Mouse (Mus musculus): Measurements from ENCODE around the gene Nhp2.

Nhp2 gene

DNA sequence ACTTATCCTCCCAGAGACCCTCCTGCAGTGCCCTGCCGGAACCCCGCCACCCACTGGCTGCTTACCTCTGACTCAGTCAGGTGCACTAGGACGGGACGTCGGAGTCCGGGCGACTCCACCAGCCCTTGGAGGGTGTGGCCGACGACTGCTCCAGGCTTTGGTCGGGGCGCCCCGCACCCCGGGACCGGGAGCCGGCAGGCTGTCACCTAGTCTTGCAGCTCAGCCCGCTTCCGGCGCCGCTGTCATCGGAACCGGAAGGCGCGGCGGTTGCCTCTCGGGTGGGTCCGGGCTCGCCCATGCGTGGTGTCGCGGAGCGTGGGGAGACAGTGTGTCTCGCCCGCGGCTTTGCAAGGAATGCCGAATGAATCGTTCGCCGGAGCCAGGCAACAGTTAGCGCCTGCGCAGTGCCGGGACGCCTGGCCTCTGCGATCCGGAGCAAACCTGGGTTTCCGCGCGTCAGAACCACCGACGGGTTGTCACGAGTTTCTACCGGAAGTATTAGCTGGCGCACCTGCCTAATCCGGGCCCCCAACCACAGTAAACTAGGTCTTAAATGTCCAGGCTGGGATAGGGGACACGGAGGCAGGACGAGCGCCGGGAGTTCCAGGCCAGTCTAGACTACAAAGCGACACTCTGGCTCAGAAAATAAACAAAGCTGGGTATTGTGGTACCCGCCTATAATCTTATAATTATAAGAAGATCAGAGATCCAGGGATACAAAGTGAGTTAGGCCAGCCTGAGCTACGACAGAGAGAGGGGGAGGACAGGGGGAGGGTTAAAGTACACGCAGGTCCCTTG, 16.2 kb downstream of the Nhp2 start, which contains the start of gene Rmnd5b:
Rmnd5b (minus strand) TSS at position 372 of the 798 bp plus-strand sequence.
- in situ Hi-C loops (cut with MboI) = no loop called here

DNA sequence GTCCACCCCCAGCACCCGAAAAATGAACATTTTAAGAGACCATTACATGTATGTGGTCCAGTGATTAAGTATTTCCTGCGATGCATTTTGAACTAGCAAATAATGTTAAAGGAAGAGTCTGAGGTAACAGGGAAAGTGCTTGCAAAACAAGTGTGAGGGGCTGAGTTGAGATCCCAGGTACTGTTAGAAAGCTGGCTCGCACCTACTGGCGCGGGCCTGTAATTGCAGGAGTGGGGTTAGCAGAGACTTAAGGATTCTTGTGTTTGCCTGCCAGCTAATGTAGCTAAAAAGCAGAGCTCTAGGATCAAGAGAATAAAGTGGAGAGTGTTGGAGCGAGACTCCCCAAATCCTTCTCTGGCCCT, 16.8 kb downstream of the Nhp2 start:
- in situ Hi-C loops (cut with MboI) = no loop called here

DNA sequence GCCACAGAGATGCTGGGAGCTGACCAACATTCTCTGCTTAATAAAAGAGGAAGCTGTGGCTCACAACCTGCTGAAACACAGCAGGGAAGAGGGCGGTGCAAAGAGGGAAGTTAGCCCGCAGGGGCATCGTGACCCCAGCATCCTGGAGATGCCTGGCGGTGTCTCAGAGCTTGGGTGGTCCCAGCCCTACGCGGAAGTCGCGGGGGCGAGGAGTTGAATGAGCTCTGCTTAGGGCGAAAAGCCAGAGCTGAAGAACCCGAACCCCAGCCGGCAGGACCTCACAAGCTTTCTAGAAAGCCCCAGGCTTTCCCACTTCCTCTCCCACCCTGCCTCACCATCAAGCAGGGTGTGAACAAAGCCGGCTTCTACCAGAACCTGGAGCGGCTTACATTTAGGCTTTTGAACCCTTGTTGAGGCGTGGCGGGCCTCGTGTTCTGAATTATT, 18.5 kb downstream of the Nhp2 start:
- in situ Hi-C loops (cut with MboI) = no loop called here

DNA sequence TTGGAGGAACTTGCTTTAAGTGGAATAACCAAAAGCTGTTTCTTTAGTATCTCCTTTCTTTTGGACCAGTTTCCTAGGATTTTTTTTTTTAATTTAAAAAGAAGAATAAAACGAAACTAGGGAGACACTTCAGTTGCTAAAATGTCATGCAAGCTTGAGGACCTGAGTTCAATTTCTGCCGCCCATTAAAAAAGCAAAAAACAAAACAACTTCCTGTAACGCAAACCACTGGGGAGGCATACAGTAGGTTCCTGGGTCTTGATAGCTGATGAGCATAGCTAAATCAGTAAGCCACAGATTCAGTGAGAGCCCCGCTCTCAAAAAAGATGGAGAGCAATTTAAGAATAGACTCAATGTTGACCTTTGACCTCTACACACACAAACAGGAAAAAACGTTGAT, 19.0 kb downstream of the Nhp2 start:
- in situ Hi-C loops (cut with MboI) = no loop called here

DNA sequence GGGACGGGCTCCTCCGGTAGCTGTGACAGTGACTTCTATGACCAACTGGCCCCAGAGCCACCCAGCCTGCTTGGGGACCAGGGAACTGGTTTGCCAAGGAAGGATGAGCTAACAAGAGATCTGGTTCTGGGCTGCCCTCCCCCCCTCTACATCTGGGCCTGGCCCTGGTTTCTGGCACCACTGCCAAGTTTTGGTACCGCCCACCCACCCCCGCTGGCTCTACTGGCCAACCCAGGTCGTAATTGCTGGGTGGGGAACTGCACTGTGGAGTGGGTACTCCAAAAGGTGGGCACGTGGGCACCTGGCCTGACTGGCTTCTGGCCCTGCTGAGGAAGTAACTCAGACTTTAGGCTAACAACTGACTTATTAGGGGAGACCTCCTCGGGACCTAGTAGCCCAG, 21.2 kb downstream of the Nhp2 start:
- in situ Hi-C loops (cut with MboI) = no loop called here

DNA sequence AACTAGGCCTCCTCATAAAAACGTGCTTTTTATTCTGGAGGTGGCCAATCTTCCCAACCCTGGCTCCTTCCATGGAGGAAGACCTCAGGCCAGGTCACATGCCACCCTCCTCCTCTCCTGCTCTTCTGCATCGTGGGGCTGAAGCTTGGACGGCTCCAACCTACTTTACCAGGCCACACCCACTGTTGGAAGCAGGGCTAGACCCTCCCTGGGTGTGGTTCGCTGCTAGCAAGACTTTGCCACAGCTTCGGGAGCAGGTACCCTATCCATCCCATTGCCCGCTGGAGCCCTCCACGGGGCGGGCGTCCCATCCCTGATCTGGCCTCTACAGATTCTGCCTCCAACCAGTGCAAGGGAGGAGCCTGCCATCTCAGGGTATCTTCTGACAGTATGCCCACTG, 23.7 kb downstream of the Nhp2 start:
- in situ Hi-C loops (cut with MboI) = no loop called here

DNA sequence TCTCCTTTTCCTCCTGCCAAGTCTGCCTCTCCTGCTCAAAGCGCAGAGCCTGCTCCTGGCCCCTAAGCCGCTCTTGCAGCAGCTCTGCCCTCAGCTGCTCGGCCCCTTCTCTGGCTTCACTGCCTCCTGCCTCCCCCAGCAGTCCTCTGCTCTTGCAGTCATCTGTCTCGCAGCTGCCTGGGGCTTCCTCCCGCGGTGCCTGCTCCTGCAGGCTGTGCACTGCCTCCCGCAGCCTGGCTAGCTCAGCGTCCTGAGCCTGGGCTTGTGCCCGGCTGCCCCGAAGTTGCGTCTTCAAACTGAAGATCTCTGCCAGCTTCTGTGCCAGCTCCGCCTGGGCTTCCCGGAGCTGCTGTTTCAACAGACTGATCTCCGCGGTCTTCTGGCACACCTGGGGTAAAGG, 24.2 kb downstream of the Nhp2 start:
- in situ Hi-C loops (cut with MboI) = no loop called here

DNA sequence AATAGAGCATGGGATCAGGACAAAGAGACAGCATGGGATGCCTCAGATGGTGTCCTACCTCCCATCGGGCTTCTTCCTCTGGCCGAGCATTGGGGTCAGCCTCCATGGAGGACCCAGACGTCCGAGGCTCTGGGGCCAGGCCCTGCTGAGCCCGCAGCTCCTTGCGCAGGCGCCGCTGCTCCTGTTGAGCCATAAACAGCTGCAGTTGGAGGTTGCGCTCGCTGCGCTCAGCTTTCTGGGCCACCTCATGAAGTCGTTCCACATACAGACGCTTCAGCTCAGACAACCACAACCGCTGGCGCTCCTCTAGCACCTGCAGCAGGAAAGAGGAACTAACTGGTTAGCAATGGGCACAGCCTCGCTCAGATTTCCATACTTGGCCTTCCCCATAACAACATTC, 24.7 kb downstream of the Nhp2 start:
- in situ Hi-C loops (cut with MboI) = no loop called here

DNA sequence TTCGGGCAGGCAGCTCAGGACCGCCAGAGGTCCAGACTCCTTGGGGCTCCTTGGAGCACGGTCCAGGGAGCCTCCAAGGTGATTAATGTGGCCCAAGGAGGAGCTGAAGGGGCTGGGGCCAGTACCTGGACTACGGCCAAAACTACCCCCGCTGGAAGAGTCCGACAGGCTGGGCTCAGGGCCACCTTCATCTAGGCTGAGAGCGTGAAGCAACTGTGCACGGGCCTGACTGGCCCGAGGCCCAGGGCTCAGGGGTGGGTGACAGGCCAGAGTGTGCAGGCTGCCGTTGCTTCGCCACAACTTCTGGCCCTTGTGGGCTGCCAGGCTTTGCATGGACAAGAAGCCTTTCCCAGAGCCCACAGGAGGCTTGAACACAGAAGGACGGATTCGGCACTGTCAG, 25.8 kb downstream of the Nhp2 start:
- in situ Hi-C loops (cut with MboI) = no loop called here

DNA sequence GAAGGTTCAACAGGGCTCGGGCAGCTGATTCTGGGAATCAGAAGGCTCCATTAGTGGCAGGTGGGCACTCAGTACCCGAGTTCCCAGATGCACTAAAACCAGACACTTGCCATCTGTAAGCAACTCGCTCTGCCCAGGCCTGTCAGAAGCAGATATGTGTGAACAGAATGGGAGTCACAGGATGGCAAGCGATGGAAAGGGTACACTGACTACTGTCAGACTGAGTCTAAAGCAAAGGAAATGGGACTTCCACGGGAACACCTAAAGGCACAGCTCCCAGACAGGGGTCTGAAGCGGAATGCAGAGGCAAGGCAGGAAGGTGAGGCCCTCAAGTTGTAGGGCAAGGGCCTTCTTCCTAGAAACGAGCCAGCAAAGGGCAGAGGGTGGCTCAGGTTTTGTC, 26.7 kb downstream of the Nhp2 start:
- in situ Hi-C loops (cut with MboI) = no loop called here

DNA sequence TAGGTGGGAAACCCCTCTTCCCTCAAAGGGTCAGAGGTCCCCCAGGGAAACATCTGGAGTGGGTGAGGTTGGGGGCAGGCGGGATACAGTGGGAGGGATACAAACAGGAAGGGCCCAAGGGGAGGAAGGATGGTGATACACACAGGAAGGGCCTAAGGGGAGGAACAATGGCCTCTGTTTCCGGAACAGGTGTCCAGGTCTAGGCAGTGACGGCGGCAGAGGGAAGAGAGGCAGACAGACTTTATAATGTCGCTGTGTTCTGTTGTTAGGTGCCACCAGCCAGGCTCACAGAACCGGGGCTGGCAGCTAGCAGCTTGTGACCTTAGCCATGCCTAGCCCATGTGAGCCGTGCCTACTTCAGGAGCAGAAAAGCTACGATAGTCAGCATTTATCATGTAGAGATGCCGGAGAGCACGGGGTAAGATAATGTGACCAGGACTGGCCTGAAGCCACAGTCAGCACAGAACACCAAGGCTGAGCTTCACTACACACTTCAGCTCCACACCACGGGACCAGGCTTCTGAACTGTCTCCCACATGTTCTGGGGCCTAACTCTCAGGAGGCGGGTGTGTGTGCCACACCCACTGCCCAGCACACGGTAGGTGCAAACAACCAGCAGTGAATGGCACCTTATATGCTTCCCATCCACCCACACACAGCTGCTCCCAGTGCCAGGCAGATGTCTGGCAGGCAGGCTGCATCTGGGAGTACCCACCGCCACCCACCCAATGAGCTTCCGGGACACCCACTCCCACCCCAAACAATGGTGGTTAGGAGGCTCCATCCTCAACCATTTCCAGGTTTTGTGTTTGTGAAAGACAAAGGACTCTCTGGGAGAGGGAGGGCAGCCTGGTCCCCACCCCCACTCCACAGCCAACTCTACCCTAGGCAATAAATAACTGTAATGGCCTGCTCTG, 27.5 kb downstream of the Nhp2 start:
- in situ Hi-C loops (cut with MboI) = no loop called here

DNA sequence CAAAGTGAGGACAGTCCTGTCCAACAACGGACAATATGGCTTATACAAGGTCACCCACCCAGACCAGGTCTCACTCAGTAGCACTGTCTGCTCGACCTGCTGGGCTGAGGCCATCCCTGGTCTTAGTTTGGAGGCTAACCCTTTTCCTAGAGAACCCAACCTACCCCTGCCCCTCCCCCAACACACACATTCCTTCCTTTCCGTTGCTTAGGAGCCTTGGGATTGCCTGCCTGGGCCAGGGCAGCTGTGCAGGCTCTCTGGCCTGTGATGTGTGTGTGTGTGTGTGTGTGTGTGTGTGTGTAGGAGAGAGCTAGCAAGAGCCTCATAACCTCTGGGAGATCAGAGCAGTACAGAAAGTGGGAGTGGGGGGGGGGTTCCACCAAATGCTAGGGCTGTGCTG, 29.0 kb downstream of the Nhp2 start:
- in situ Hi-C loops (cut with MboI) = no loop called here

DNA sequence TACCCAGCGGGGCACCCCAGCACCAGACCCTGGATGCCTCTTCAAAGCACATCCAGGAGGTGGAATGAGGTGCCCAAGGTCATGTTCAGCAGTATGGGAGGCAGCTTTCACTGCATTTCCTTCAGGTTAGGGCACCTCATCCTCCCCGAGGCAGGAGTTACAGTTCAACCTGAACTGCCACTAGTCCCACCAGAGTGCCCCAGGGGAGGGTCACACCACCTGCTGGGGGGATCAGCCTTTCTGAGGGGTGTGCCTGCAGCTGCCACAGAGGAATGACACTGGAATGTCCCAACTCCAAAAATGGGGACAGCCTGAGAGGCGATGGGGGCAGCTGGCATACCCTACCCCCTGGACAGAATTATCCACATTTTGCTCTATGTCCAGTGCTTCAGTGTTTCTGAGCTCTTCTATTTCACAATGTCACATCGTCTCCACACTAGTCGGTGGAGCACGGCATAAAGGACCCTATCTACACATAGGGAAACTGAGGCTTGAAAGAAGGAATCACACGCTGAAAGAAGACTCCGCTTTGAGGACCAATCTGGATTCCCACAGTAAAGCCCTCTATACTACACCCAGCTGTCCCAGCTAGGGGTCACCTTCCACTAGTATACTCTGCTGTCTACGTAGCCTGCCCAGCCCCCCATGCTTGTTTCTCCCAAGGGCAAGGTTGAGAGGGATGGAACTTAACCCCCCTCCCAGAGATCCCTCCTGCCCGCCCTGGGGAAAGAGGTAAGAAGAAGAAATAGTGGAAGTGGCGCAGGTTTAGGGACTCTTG, 29.8 kb downstream of the Nhp2 start:
- in situ Hi-C loops (cut with MboI) = no loop called here

DNA sequence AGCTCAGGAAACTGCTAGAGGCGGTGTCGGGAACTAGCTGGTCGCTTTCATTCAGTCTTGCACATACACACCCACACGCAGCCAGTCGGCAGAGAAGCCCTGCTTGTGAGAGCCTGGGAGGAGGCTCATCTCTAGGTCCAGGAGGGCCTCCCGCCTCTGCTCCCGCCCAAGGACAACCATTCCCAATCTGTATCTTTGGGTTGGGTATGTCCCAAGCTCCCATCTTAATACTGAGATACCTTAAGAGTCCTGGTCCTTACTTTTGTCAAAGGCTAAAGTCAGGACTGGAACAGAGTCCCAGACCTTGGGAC, 30.3 kb downstream of the Nhp2 start:
- in situ Hi-C loops (cut with MboI) = no loop called here

DNA sequence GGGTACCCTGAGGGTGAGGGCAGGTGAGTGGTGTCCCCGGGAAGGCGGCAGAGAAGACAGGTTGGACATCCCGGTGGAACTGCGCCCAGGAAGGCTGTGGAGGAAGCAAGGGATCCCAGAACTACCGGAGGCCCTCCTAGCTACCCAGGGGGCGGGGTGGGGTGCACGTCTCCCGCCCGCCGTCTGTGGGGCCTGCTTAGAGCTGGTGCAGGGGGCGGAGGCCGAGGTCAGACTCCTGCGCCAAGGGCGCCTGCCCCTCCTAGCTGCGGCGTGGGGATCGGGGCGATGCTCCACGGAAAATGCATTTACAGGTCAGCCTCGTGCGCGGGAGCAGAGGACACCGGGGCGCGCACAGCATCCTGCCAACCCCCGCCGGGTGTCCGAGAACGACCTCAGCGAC, 30.7 kb downstream of the Nhp2 start:
- in situ Hi-C loops (cut with MboI) = no loop called here

DNA sequence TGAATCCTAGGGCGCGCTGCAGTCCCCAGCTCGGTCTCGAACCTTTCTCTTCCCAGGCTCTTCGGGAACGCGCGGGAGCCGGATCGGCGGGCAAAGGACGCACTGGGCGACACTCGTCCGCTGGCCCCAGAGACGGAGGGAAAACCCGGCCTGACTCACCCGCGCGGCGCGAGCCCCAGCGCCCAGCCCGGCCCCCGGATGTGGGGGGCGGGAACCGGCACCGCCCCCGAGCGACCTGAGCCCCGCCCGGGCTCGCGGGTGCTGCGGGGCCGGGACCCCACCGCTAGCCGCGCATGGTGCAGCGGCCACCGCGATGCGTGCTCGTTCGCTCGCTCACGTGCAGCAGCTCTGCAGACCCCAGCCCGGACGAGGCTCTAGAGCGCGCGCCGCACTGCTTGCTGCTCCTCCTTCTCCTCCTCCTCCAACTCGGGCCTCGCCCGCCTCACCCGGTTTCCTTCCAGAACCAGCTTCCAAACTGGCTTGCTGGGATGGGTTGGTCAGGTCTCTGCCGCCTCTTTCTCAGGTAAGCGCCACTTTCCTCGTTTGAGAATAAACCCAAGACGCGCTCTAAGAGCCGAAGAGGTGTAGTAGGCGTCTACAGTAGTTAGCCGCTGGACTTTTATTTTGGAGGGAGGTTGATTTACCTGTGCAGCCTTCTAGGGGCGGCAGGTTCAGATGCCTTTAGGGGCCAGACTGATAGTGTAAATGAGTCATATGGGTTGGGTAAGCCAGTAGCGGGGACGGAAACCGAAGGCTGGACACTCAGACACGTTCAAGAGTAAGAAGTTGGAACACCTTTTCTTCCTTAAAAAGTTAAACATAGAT, 31.4 kb downstream of the Nhp2 start, which contains the start of the genes N4bp3 and D930048N14Rik:
N4bp3 (minus strand) TSS at position 152 of the 825 bp plus-strand sequence.
D930048N14Rik (plus strand) TSS at position 264 of the 825 bp plus-strand sequence.
- in situ Hi-C loops (cut with MboI) = no loop called here

DNA sequence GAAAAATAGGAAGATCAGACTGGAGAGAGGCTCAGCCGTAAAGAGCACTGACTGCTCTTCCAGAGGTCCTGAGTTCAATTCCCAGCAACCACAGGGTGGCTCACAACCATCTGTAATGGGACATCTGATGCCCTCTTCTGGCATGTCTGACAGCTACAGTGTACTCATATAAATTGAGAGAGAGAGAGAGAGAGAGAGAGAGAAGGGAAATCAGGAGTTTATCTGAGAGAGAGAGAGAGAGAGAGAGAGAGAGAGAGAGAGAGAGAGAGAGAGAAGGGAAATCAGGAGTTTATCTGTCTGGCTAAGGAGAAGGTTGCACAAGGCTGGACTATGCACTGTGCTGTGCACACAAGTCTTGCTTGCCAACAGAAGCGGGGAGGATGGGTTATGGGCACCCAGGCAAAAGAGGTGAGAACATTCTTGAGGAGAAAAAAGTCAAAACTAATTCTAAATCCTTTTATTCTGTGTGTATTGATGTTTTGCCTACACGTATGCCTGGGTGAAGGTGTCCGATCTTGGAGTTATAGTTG, 33.4 kb downstream of the Nhp2 start:
- in situ Hi-C loops (cut with MboI) = no loop called here

DNA sequence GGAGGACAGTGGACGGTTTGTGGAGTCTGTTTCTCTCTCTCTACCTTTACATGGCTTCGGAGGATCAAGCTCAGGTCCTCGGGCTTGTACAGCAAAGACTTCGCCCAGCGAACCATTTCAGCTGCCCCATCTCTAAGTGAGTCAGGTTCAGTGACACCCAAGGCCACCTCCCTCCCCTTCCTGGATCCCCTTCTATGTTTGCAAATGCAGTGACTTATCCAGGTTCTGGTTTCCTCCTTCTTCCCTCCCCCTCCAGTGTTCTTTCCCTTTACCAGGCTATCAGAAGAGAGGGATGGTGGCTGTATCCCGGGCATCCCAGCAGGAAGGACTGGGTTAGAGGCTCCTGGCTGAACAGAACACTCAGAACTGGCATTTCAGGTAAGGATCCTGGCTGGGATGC, 34.2 kb downstream of the Nhp2 start:
- in situ Hi-C loops (cut with MboI) = no loop called here

DNA sequence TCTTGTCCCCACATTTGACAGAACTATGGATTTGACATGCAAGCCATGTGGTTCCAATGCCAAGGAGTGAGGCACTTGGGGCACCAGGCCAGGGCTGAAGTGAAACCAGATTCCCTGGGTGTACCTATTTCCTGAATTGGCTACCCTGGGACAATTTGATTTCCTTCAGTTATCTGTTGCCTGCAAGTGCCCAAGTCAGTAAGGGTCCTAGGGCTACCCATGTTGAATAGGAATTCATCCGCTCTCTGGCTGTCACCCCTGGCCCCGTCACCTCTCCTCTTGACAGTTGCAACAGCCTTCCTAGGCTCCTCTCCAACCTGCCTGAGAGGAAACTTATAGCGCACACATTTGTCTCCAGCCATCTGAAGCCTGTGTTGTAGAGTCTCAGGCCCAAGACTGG, 35.4 kb downstream of the Nhp2 start:
- in situ Hi-C loops (cut with MboI) = no loop called here

DNA sequence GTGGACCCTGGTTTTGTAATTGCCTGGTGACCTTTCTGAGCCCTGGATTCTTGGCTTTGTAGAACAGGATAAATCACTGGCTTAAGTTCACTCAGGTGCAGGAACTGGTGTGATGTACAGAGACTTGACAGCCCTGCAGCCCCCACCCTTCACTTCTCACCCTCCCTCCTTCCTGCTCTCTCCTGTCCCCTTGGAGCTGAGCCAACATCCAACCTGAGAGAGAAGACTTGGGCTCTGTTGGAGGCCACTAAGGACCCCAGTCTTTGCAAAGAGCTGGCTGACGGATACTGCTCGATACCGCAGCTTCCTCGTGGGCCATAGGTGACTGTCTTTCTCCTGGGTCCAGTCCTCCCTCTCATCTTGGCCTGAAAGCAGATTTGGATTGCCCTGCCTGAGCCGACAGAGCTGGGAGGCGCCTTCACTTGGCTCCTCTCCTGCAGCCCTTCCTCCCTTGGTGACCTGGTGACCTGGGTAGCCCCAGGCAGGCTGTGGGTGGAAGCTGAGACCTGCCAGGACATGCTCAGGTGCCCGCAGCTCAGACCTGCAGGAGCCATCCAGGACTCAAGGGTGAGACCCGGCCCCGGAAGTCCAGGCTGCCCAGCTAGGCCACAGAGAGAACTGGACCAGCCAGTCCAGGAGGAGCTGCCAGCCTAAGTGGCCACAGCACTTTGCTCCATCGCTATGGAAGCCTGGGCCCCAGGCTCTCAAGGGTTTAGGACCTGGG, 37.4 kb downstream of the Nhp2 start:
- in situ Hi-C loops (cut with MboI) = no loop called here
